Mouse (Mus musculus): ENCODE data around the gene Slc35g1.

DNA sequence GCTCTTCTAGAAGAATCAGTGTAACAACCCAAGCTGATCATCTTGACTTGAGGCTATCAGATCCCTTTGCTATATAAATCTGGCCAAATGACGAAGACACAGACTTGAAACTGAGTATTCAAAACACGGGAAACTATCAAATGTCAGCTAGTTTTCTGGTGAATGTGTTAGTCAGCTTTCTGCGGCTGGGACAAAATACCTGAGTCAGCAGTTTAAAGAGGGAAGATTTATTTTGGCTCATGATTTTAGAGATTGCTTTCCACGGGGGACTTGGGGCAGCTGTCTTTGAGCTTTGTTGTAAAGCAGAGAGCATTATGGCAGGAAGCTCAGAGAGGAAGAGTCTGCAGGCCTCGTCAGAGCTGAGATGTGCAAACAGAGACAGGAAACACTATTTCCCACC lies 50.0 kb downstream of the Slc35g1 start:
- TF ChIP-seq CTCF (IDR thresholded peaks at IDR 0.05; ENCODE audit: extremely low read depth, insufficient read depth, insufficient read length, insufficient replicate concordance) (no peak), POLR2A (IDR thresholded peaks at IDR 0.05; ENCODE audit: low read depth, low read length) (no peak)
